Mouse (Mus musculus) brain, embryonic 14.5 days (tissue): Measurements from ENCODE around the gene Afdn.

Experiments
- CTCF ChIP-seq: fragments of 200-500 bp; IDR thresholded peaks from 2 replicates; pipeline ENCODE4 v1.5.1; 2012; ENCODE audit warnings: inconsistent platforms, mild to moderate bottlenecking, moderate library complexity, borderline replicate concordance; ENCODE audit not compliant: insufficient read depth, insufficient read length; ENCODE audit errors: extremely low read depth
- POLR2A ChIP-seq: fragments of 200-500 bp; IDR thresholded peaks from 2 replicates; pipeline ENCODE4 v1.6.1; 2012; ENCODE audit warnings: mild to moderate bottlenecking, inconsistent platforms, borderline replicate concordance; ENCODE audit not compliant: poor library complexity, insufficient read depth, insufficient read length, severe bottlenecking; ENCODE audit errors: extremely low read depth

DNA sequence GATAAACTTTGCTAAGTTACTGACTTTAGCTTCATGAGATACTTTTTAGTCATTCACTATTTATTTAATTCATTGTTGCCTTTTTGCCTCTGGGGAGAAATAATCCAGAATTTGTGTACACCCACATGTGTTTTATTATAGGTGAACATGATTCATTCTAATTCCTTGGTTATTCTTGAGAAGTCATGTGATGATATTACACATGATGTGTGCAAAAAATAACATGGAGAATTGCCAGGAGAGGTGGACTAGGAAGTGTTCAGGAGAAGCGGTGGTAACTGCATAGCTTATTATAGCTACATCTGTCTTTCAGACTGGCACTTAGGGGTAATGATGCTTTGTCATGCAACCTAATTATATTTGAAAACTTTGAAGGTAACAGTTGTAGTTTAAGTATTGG lies 3.5 kb downstream of the Afdn start:
- TF ChIP-seq POLR2A: no peak
- TF ChIP-seq CTCF: no peak
